Mouse (Mus musculus) liver, adult 2 months (tissue): ENCODE results near the gene Id4. TPM values are rescaled to one million over a fixed set of nuclear protein-coding genes. Genes with fewer than 3 reads are reported as not detected.
A peak's percentile ranks its signal among the peaks of the same experiment; 100 is the strongest.

Source experiments
- DNase-seq: peaks from one replicate; pipeline ENCODE4 v3.0.0-alpha.2; 2011; ENCODE audit warnings: low read depth, low spot score; ENCODE audit errors: extremely low read depth
- H3K27ac ChIP-seq: fragments of 200-500 bp; replicated peaks from 2 replicates; pipeline ENCODE4 v1.5.1; 2012; ENCODE audit warnings: low read depth, mild to moderate bottlenecking, control low read depth, inconsistent platforms, low read length; ENCODE audit not compliant: insufficient read depth
- H3K27me3 ChIP-seq: fragments of 200-500 bp; 2 replicates; pipeline ENCODE4 v1.6.1; 2012; ENCODE audit warnings: mild to moderate bottlenecking, moderate library complexity, low read length, inconsistent platforms; ENCODE audit not compliant: control insufficient read depth, insufficient read depth
- H3K36me3 ChIP-seq: fragments of 200-500 bp; 2 replicates; pipeline ENCODE4 v1.6.1; 2012; ENCODE audit warnings: low read length, inconsistent platforms; ENCODE audit not compliant: control insufficient read depth, insufficient read depth
- H3K4me1 ChIP-seq: fragments of 200-500 bp; 2 replicates; pipeline ENCODE4 v1.6.1; 2011; ENCODE audit warnings: low read length; ENCODE audit not compliant: control insufficient read depth, insufficient read depth
- H3K4me3 ChIP-seq: fragments of 200-500 bp; 2 replicates; pipeline ENCODE4 v1.5.1; 2011; ENCODE audit warnings: low read depth, mild to moderate bottlenecking, control low read depth, low read length, moderate library complexity; ENCODE audit not compliant: insufficient read depth
- H3K79me2 ChIP-seq: fragments of 200-500 bp; 2 replicates; pipeline ENCODE4 v1.6.1; 2012; ENCODE audit warnings: inconsistent platforms, mild to moderate bottlenecking, low read length, moderate library complexity; ENCODE audit not compliant: control insufficient read depth, insufficient read depth
- H3K9ac ChIP-seq: fragments of 200-500 bp; 2 replicates; pipeline ENCODE4 v1.6.1; 2012; ENCODE audit warnings: low read depth, mild to moderate bottlenecking, control low read depth, inconsistent platforms, low read length
- CTCF ChIP-seq: fragments of 200-500 bp; IDR thresholded peaks from 2 replicates; pipeline ENCODE4 v1.5.1; 2011; ENCODE audit warnings: low read depth, low read length, control low read depth
- POLR2A ChIP-seq: fragments of 200-500 bp; IDR thresholded peaks from 2 replicates; pipeline ENCODE4 v1.6.1; 2011; ENCODE audit warnings: low read length, control low read depth; ENCODE audit not compliant: insufficient read depth; ENCODE audit errors: extremely low read depth
- WGBS: fragments of 180-500 bp; shearing (Covaris S2); methylation state at CpG from one replicate; pipeline ENCODE4 v1.1.7; 2018; 5-methylcytosine and 5-hydroxymethylcytosine counted together
- polyA plus RNA-seq: library from polyadenylated mRNA; depleted of rRNA; stranded (reverse); fragments of >200 nt; gene quantifications from 2 replicates; pipeline ENCODE4 v1.2.3, GENCODE M21; 2012; rRNA removed
- total RNA-seq: library from RNA; depleted of rRNA; stranded (reverse); fragments of >200 nt; gene quantifications from 2 replicates; pipeline ENCODE4 v1.2.3, GENCODE M21; 2014; rRNA removed

Gene Id4
- total RNA-seq (0.46 and 0.81 TPM in 2 replicates), polyA plus RNA-seq (0.27 and 0.56 TPM in 2 replicates)

DNA sequence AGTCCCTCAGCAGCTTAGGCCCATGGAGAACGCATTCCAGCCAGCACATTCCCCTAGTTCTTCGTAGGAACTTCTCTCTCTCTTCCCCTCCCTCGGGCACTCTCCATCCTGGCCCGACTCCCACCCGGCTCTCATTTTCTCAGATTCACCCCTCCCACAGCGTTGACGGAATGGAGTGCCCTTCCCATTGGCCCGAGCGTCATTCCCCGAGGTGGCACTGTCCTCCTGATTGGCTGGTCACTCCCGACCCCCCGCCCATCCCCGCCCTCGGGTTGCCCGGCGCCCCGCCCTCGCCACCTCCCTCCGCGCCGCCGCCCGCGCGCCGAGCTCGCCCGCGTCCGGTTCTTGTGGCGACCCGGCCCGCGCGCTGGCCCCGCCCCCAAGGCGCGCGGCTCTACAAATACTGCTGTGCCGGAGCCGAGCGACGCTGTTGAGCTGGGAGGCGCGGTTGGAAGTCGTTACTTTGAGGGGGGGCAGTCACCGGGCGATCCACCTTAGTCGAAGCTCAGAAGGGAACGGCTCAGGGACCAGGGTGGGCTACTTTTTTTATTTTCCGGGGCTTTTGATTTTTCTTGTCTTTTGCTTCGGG, at the start of gene Id4:
TSS of gene Id4 (plus strand) at position 539 of the 589 bp plus-strand sequence.
- peak; percentile 84 for DNase-seq
- Histone ChIP-seq H3K9ac (peak within 1 kb of the TSS; percentile 81), H3K79me2 (no peaks in the 10 kb centered on the region), H3K27me3 (no peaks in the 10 kb centered on the region), H3K36me3 (no peaks in the 10 kb centered on the region), H3K27ac (peak within 1 kb of the TSS; percentile 22), H3K4me1 (peaks cover 2% of the 10 kb centered on the region), H3K4me3 (peak within 1 kb of the TSS; percentile 76)
- WGBS = under 1% methylated on average over 52 of the region's 52 CpGs
- TF ChIP-seq POLR2A (peak; percentile 89), CTCF (no peak)

DNA sequence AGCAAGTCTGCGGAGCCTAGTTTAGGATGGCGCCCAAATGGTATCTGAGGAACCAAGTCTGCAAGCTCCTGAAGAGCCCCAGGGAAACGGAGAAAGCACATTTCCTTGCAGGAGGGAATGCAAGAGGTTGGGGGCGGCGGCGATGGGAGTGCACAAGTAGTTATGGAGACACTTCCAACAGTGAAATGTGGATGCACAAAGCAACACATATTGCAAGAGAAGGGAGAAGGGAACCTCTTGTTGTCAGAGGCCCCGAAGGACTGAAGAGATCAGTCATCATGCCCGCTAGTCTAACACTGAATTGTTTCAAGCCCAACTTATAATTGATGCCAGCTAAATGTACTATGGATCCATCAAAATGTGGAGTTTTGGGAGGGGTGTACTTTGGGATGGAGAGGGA, 33.9 kb upstream of the Id4 start:
- DNase-seq = no peak
- Histone ChIP-seq H3K27me3 (no peaks in the 10 kb centered on the region), H3K4me1 (no peaks in the 10 kb centered on the region), H3K79me2 (no peaks in the 10 kb centered on the region), H3K27ac (no peak overlapping the region), H3K4me3 (no peak overlapping the region), H3K36me3 (no peaks in the 10 kb centered on the region), H3K9ac (no peak overlapping the region)
- WGBS = 51% methylated on average over 8 of the region's 8 CpGs
- TF ChIP-seq POLR2A (no peak), CTCF (no peak)

GRCm38 (mm10) chr13:48227712-48228111, 33.3 kb upstream of the Id4 start:
- DNase-seq = peak; percentile 58
- H3K4me3 ChIP-seq = peak overlapping the region; percentile 28; the same call in 1 of the 2 replicates
- WGBS = 3% methylated on average over 38 of the region's 38 CpGs
- no peaks in the 10 kb centered on the region for H3K79me2 ChIP-seq
- no peaks in the 10 kb centered on the region for H3K27me3 ChIP-seq
- no peaks in the 10 kb centered on the region for H3K4me1 ChIP-seq
- H3K9ac ChIP-seq = peak overlapping the region; percentile 57; the same call in 1 of the 2 replicates
- no peak overlapping the region for H3K27ac ChIP-seq
- TF ChIP-seq POLR2A (no peak), CTCF (no peak)
- H3K36me3 ChIP-seq = no peaks in the 10 kb centered on the region

DNA sequence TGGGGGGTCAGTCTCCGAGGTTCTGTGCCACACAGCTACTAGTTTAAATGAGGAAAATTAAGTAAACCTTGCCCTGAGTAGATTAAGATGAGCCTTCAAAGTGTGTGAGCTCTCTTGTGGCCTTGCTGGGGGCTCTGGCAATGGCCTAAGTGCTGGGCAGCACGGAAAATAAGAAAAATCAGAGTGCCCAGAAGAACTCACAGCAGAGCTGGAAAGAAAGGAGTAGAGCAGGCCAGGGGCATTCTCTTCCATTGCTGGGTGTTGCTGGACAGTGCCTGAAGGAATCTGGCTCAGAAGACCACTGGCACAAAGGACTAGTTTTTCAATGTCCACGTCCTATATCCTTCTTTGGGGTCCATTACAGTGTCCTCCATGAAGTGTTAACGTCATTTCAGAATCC, 32.9 kb upstream of the Id4 start:
- H3K9ac ChIP-seq = peak overlapping the region; percentile 57; the same call in 1 of the 2 replicates
- no peak for DNase-seq
- no peaks in the 10 kb centered on the region for H3K4me1 ChIP-seq
- 41% methylated on average over 4 of the region's 4 CpGs for WGBS
- H3K79me2 ChIP-seq = no peaks in the 10 kb centered on the region
- H3K27ac ChIP-seq = no peak overlapping the region
- H3K27me3 ChIP-seq = no peaks in the 10 kb centered on the region
- peak overlapping the region; percentile 28; the same call in 1 of the 2 replicates for H3K4me3 ChIP-seq
- TF ChIP-seq CTCF = no peak
- no peak for TF ChIP-seq POLR2A
- H3K36me3 ChIP-seq = no peaks in the 10 kb centered on the region

GRCm38 (mm10) chr13:48230996-48231395, 30.0 kb upstream of the Id4 start:
- 79% methylated on average over 6 of the region's 6 CpGs for WGBS

GRCm38 (mm10) chr13:48236436-48236835, 24.6 kb upstream of the Id4 start:
- no peak for DNase-seq
- H3K4me1 ChIP-seq = no peaks in the 10 kb centered on the region
- no peaks in the 10 kb centered on the region for H3K36me3 ChIP-seq
- WGBS = 82% methylated on average over 4 of the region's 4 CpGs
- H3K79me2 ChIP-seq = no peaks in the 10 kb centered on the region
- TF ChIP-seq CTCF (no peak), POLR2A (no peak)
- H3K4me3 ChIP-seq = no peak overlapping the region
- H3K9ac ChIP-seq = no peak overlapping the region
- no peak overlapping the region for H3K27ac ChIP-seq
- H3K27me3 ChIP-seq = no peaks in the 10 kb centered on the region

More at GRCm38 (mm10) chr13:48230996-48231395, 30.0 kb upstream of the Id4 start:
- H3K9ac ChIP-seq = no peak overlapping the region
- no peak overlapping the region for H3K27ac ChIP-seq
- no peaks in the 10 kb centered on the region for H3K27me3 ChIP-seq
- no peak for DNase-seq
- H3K79me2 ChIP-seq = no peaks in the 10 kb centered on the region
- no peak overlapping the region for H3K4me3 ChIP-seq
- TF ChIP-seq POLR2A (no peak), CTCF (no peak)
- H3K4me1 ChIP-seq = no peaks in the 10 kb centered on the region
- no peaks in the 10 kb centered on the region for H3K36me3 ChIP-seq
